ENCODE assay signal across 12 mouse cellular contexts in genomic region chr7:25293191-25293739, GRCm38 (mm10). TPM values are rescaled to one million over a fixed set of nuclear protein-coding genes. Genes with fewer than 3 reads are reported as not detected.
DNase-seq lines count a peak whose midpoint lies in the region; ATAC-seq lines count a peak whose summit lies in the region.
"Had no signal": no experiment of that assay in that cellular context is flagged by ENCODE, and none has a peak within 500 bp of the region (broad histone marks: within the 10 kb centered on the region; RNA-seq: fewer than 3 reads in every experiment).

No protein-coding gene starts in this region.

- H3K4me1 ChIP-seq in heart, embryonic 11.5 days (ENCODE audit: control insufficient read depth, insufficient read depth, low read length): peaks cover 18% of the 10 kb centered on the region
- H3K4me1 ChIP-seq in neural tube, embryonic 12.5 days: peaks cover 22% of the 10 kb centered on the region
- peaks cover 16% of the 10 kb centered on the region for H3K4me1 ChIP-seq in hindbrain, embryonic 16.5 days (ENCODE audit: control insufficient read depth, insufficient read depth, low read depth, low read length)
- peaks cover 17% of the 10 kb centered on the region for H3K4me1 ChIP-seq in midbrain, embryonic 16.5 days (ENCODE audit: control insufficient read depth, insufficient read depth, low read length)

- peak overlapping the region; percentile 41; the same call in 1 of the 2 replicates for H3K27ac ChIP-seq in heart, embryonic 11.5 days (ENCODE audit: low read depth, low read length)
- no peak overlapping the region for H3K27ac ChIP-seq in neural tube, embryonic 12.5 days
- peak overlapping the region; percentile 37; the same call in 1 of the 2 replicates for H3K27ac ChIP-seq in hindbrain, embryonic 16.5 days (ENCODE audit: low read depth, low read length)
- peak overlapping the region; percentile 36; the same call in 1 of the 2 replicates for H3K27ac ChIP-seq in midbrain, embryonic 16.5 days (ENCODE audit: low read length)
- H3K27ac ChIP-seq: liver, embryonic 12.5 days; macrophage had no signal

- intact Hi-C loops in heart, postnatal 36 days (cut with DNase I): no loop called here

- 80% methylated on average over 10 of the region's 10 CpGs for WGBS in heart, embryonic 11.5 days (ENCODE audit: insufficient replicate concordance)
- WGBS in neural tube, embryonic 12.5 days: 77% methylated on average over 10 of the region's 10 CpGs
- 75% methylated on average over 9 of the region's 10 CpGs for WGBS in hindbrain, embryonic 16.5 days
- 81% methylated on average over 10 of the region's 10 CpGs for WGBS in midbrain, embryonic 16.5 days

- no peak for DNase-seq in heart, postnatal 36 days
- DNase-seq in neural tube, embryonic 10.5 days (ENCODE audit: extremely low spot score, low spot score): no peak
- DNase-seq in c-Kit-positive CD71-positive TER-119-positive erythroid progenitor cells, embryonic 14.5 days (ENCODE audit: low spot score): no peak
- DNase-seq: heart, adult 18-20 months had no signal

- no peak overlapping the region for H3K4me2 ChIP-seq in heart, embryonic 11.5 days
- H3K4me2 ChIP-seq in neural tube, embryonic 12.5 days (replicated peaks): no peak overlapping the region
- H3K4me2 ChIP-seq in hindbrain, embryonic 16.5 days (ENCODE audit: low read length): no peak overlapping the region
- H3K4me2 ChIP-seq in midbrain, embryonic 16.5 days (ENCODE audit: low read length): no peak overlapping the region
- H3K4me2 ChIP-seq: liver, embryonic 12.5 days had no signal

- 0 out of 2 replicates have a peak overlapping the region, but pooled peaks have one; percentile 43 for H3K9ac ChIP-seq in heart, embryonic 11.5 days (ENCODE audit: low read depth, low read length)
- 0 out of 2 replicates have a peak overlapping the region, but pooled peaks have one; percentile 21 for H3K9ac ChIP-seq in neural tube, embryonic 12.5 days
- no peak overlapping the region for H3K9ac ChIP-seq in hindbrain, embryonic 16.5 days (ENCODE audit: low read depth, low read length)
- no peak overlapping the region for H3K9ac ChIP-seq in midbrain, embryonic 16.5 days (ENCODE audit: low read depth, low read length)
- H3K9ac ChIP-seq: liver, embryonic 12.5 days had no signal

- no peaks in the 10 kb centered on the region; the same call in 1 of the 2 replicates for H3K9me3 ChIP-seq in heart, embryonic 11.5 days (replicated peaks; ENCODE audit: control insufficient read depth, low read length)
- 0 out of 2 replicates have a peak, but pooled peaks cover 6% of the 10 kb centered on the region for H3K9me3 ChIP-seq in neural tube, embryonic 12.5 days
- no peaks in the 10 kb centered on the region for H3K9me3 ChIP-seq in hindbrain, embryonic 16.5 days (ENCODE audit: control insufficient read depth, low read length)
- H3K9me3 ChIP-seq in midbrain, embryonic 16.5 days (replicated peaks; ENCODE audit: control insufficient read depth, low read length, poor library complexity, severe bottlenecking): no peaks in the 10 kb centered on the region

- ATAC-seq in heart, embryonic 11.5 days (replicated peaks; ENCODE audit: insufficient number of reproducible peaks, low FRiP score, low TSS enrichment): no peak
- ATAC-seq in neural tube, embryonic 12.5 days (ENCODE audit: low FRiP score, low read depth): no peak
- ATAC-seq in hindbrain, embryonic 16.5 days: no peak
- ATAC-seq in midbrain, embryonic 16.5 days: no peak
- ATAC-seq: liver, embryonic 12.5 days had no signal

- no peak overlapping the region for H3K4me3 ChIP-seq in heart, embryonic 11.5 days (ENCODE audit: low read depth, low read length)
- no peak overlapping the region for H3K4me3 ChIP-seq in neural tube, embryonic 12.5 days
- H3K4me3 ChIP-seq in hindbrain, embryonic 16.5 days (ENCODE audit: low read length): no peak overlapping the region
- no peak overlapping the region for H3K4me3 ChIP-seq in midbrain, embryonic 16.5 days (ENCODE audit: low read depth, low read length)
- H3K4me3 ChIP-seq: liver, embryonic 12.5 days had no signal

- peaks cover 51% of the 10 kb centered on the region for H3K36me3 ChIP-seq in heart, embryonic 11.5 days (ENCODE audit: control insufficient read depth, insufficient read depth, low read length)
- peaks cover 76% of the 10 kb centered on the region for H3K36me3 ChIP-seq in neural tube, embryonic 12.5 days
- peaks cover 53% of the 10 kb centered on the region for H3K36me3 ChIP-seq in hindbrain, embryonic 16.5 days (ENCODE audit: control insufficient read depth, insufficient read depth, low read length)
- peaks cover 47% of the 10 kb centered on the region for H3K36me3 ChIP-seq in midbrain, embryonic 16.5 days (ENCODE audit: control insufficient read depth, insufficient read depth, low read length)

- H3K27me3 ChIP-seq in heart, embryonic 11.5 days (ENCODE audit: control insufficient read depth, insufficient read depth, low read length): no peaks in the 10 kb centered on the region
- no peaks in the 10 kb centered on the region for H3K27me3 ChIP-seq in neural tube, embryonic 12.5 days (replicated peaks)
- H3K27me3 ChIP-seq in hindbrain, embryonic 16.5 days (replicated peaks; ENCODE audit: control insufficient read depth, insufficient read depth, low read length): no peaks in the 10 kb centered on the region
- H3K27me3 ChIP-seq in midbrain, embryonic 16.5 days (ENCODE audit: control insufficient read depth, insufficient read depth, low read depth, low read length): no peaks in the 10 kb centered on the region
- H3K27me3 ChIP-seq: liver, embryonic 12.5 days had no signal

RNA-seq across cellular contexts. Expression of gene Pafah1b3, which starts 4.5 kb away (rescaled TPM):
- polyA plus RNA-seq in heart, embryonic 11.5 days (2014; fragmentation: Nextera tagmentation; extraction: Ambion mirVana): 141 and 158 TPM in 2 replicates
- total RNA-seq in heart, postnatal 36 days (2021): 1 to 10 TPM; 3.7 to 5.1 TPM
- polyA plus RNA-seq in neural tube, embryonic 12.5 days (2016; fragmentation: Nextera tagmentation; extraction: Ambion mirVana): 400 and 431 TPM in 2 replicates
- 566 and 571 TPM in 2 replicates for polyA plus RNA-seq in hindbrain, embryonic 16.5 days (2015; fragmentation: Nextera tagmentation; extraction: Ambion mirVana)
- 672 and 703 TPM in 2 replicates for polyA plus RNA-seq in midbrain, embryonic 16.5 days (2015; fragmentation: Nextera tagmentation; extraction: Ambion mirVana)

RNA-seq across cellular contexts. Expression of gene Prr19, which starts 7.9 kb away (rescaled TPM):
- 0.54 and 0.63 TPM in 2 replicates for polyA plus RNA-seq in heart, embryonic 11.5 days (2014; fragmentation: Nextera tagmentation; extraction: Ambion mirVana)
- total RNA-seq in heart, postnatal 36 days (2021): not detected
- polyA plus RNA-seq in neural tube, embryonic 12.5 days (2016; fragmentation: Nextera tagmentation; extraction: Ambion mirVana): 1.1 and 1.5 TPM in 2 replicates
- 4.7 and 4.8 TPM in 2 replicates for polyA plus RNA-seq in hindbrain, embryonic 16.5 days (2015; fragmentation: Nextera tagmentation; extraction: Ambion mirVana)
- 4.3 and 5.6 TPM in 2 replicates for polyA plus RNA-seq in midbrain, embryonic 16.5 days (2015; fragmentation: Nextera tagmentation; extraction: Ambion mirVana)
- total RNA-seq: common myeloid progenitor, adult 5-6 weeks; heart, adult 18-20 months; layer of hippocampus, postnatal 36 days had no signal
- polyA plus RNA-seq: macrophage had no signal

RNA-seq across cellular contexts. Expression of gene Tmem145, which starts 12.6 kb away (rescaled TPM):
- polyA plus RNA-seq in heart, embryonic 11.5 days (2014; fragmentation: Nextera tagmentation; extraction: Ambion mirVana): 0.17 and 0.25 TPM in 2 replicates
- total RNA-seq in heart, postnatal 36 days (2021): not detected
- polyA plus RNA-seq in neural tube, embryonic 12.5 days (2016; fragmentation: Nextera tagmentation; extraction: Ambion mirVana): 26.0 and 28.3 TPM in 2 replicates
- 78.7 and 85.0 TPM in 2 replicates for polyA plus RNA-seq in hindbrain, embryonic 16.5 days (2015; fragmentation: Nextera tagmentation; extraction: Ambion mirVana)
- polyA plus RNA-seq in midbrain, embryonic 16.5 days (2015; fragmentation: Nextera tagmentation; extraction: Ambion mirVana): 83.8 and 98.0 TPM in 2 replicates
- total RNA-seq: common myeloid progenitor, adult 5-6 weeks; heart, adult 18-20 months had no signal
- polyA plus RNA-seq: macrophage had no signal

RNA-seq across cellular contexts. Expression of gene Megf8, which starts 23.7 kb away (rescaled TPM):
- polyA plus RNA-seq in heart, embryonic 11.5 days (2014; fragmentation: Nextera tagmentation; extraction: Ambion mirVana): 6.2 and 6.9 TPM in 2 replicates
- 10 to 100 TPM; 30.4 to 31.1 TPM for total RNA-seq in heart, postnatal 36 days (2021)
- polyA plus RNA-seq in neural tube, embryonic 12.5 days (2016; fragmentation: Nextera tagmentation; extraction: Ambion mirVana): 19.1 and 19.6 TPM in 2 replicates
- polyA plus RNA-seq in hindbrain, embryonic 16.5 days (2015; fragmentation: Nextera tagmentation; extraction: Ambion mirVana): 23.6 and 23.7 TPM in 2 replicates
- polyA plus RNA-seq in midbrain, embryonic 16.5 days (2015; fragmentation: Nextera tagmentation; extraction: Ambion mirVana): 23.2 and 23.4 TPM in 2 replicates

RNA-seq across cellular contexts. Expression of gene Cic, which starts 25.8 kb away (rescaled TPM):
- 25.0 and 31.5 TPM in 2 replicates for polyA plus RNA-seq in heart, embryonic 11.5 days (2014; fragmentation: Nextera tagmentation; extraction: Ambion mirVana)
- total RNA-seq in heart, postnatal 36 days (2021): 10 to 100 TPM; 63.7 to 68.7 TPM
- polyA plus RNA-seq in neural tube, embryonic 12.5 days (2016; fragmentation: Nextera tagmentation; extraction: Ambion mirVana): 44.2 and 45.0 TPM in 2 replicates
- polyA plus RNA-seq in hindbrain, embryonic 16.5 days (2015; fragmentation: Nextera tagmentation; extraction: Ambion mirVana): 31.0 and 36.4 TPM in 2 replicates
- 33.8 and 38.8 TPM in 2 replicates for polyA plus RNA-seq in midbrain, embryonic 16.5 days (2015; fragmentation: Nextera tagmentation; extraction: Ambion mirVana)

Comparison
In these comparisons a context has a peak if more than half of its experiments do, and no peak if none do; other contexts are left out.
1. H3K9ac ChIP-seq: peak in heart, embryonic 11.5 days (single experiment) and neural tube, embryonic 12.5 days (single experiment); none in hindbrain, embryonic 16.5 days (single experiment) and midbrain, embryonic 16.5 days (single experiment).
2. RNA of gene Tmem145, which starts 12.6 kb away (polyA plus RNA-seq): 83.8 to 98.0 TPM in midbrain, embryonic 16.5 days, 78.7 to 85.0 TPM in hindbrain, embryonic 16.5 days and 26.0 to 28.3 TPM in neural tube, embryonic 12.5 days; 0.17 to 0.25 TPM in heart, embryonic 11.5 days; every median in the first group is over 10 times any median in the second.